Mouse (Mus musculus): Measurements from ENCODE around the gene Hc. TPM values are rescaled to one million over a fixed set of nuclear protein-coding genes. Genes with fewer than 3 reads are reported as not detected.

Hc gene
- polyA plus RNA-seq (2016; fragmentation: Nextera tagmentation; extraction: Ambion mirVana) = 14.2 and 16.0 TPM in 2 replicates

DNA sequence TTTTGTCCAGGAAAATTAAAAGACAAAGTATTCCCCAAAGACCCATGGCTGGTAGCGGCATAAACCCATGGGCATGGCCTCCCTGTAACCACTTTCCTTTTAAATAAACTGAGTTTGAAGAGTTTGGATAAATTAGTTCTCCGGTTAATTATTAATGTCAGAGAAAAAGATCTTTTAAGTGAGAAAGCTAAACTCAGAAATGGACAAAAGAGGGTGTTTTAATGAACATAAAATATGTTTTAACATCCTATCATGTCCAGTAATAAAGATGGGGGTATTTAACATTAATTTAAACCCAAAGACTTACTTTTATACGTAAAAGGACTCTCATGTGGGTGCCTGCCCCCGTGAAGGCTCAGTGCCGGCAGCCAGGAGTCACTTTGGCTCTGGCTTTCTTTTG lies at the start of gene Hc:
Gene Hc (minus strand): TSS at position 101 of the 400 bp plus-strand sequence.
- no peak for ATAC-seq
- H3K4me3 ChIP-seq = peak within 1 kb of the TSS; percentile 10
- no peaks in the 10 kb centered on the region for H3K9me3 ChIP-seq (replicated peaks)
- H3K9ac ChIP-seq = no peak within 1 kb of the TSS
- H3K36me3 ChIP-seq = no peaks in the 10 kb centered on the region
- H3K4me1 ChIP-seq = no peaks in the 10 kb centered on the region
- peak within 1 kb of the TSS; percentile 6; the same call in 1 of the 2 replicates for H3K4me2 ChIP-seq
- no peak within 1 kb of the TSS for H3K27ac ChIP-seq
- whole genome bisulfite sequencing (ENCODE audit: insufficient replicate concordance) = 61% methylated on average over 5 of the region's 5 CpGs
- no peaks in the 10 kb centered on the region for H3K27me3 ChIP-seq (replicated peaks)

DNA sequence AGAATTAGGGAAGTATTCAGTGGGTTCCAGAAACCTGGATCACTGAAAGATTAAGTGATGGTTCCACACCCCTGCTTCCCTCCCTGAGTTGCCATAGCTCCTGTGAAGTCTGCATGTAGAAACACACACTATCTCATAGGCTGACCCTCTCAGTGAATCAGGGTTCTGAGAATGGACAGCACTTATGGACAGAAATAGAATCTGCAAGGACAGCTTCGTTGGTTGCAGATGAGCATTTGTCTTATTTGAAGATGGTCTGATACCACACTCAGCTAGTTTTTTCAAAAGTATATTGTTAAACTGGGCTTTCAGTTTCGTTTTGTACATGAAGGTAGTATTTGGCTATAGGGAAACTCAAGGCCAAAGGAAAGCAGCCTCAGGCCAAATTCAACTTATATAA lies 49.3 kb upstream of the Hc start:
- 43% methylated on average over 2 of the region's 2 CpGs for WGBS (ENCODE audit: insufficient replicate concordance)
- H3K4me2 ChIP-seq = peak overlapping the region; percentile 90

DNA sequence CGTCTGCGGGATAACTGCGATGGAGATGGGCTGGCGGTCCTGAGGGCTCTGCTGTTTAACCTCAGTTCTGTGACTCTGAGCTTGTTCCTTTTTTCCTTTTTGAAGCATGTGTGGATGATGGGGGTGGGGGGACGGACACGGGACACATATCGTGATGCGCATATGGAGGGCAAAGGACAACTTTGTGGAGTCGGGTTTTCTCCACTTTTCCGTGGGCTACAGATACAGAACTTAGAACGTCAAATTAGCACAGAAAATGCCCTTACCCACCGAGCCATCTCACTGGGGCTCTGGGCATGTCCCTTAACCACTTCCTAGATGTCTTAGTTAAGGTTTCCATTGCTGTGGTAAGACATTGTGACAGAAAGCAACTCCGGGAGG lies 48.7 kb upstream of the Hc start:
- no peak for ATAC-seq
- peaks cover 4% of the 10 kb centered on the region; the same call in 1 of the 2 replicates for H3K36me3 ChIP-seq
- H3K9me3 ChIP-seq (replicated peaks) = no peaks in the 10 kb centered on the region
- peak overlapping the region; percentile 89 for H3K27ac ChIP-seq
- H3K4me1 ChIP-seq = peaks cover 25% of the 10 kb centered on the region
- peak overlapping the region; percentile 88 for H3K4me3 ChIP-seq
- 1% methylated on average over 13 of the region's 13 CpGs for WGBS (ENCODE audit: insufficient replicate concordance)
- H3K27me3 ChIP-seq (replicated peaks) = no peaks in the 10 kb centered on the region
- H3K9ac ChIP-seq = peak overlapping the region; percentile 84
- peak overlapping the region; percentile 90 for H3K4me2 ChIP-seq

More for the DNA sequence above, 49.3 kb upstream of the Hc start:
- no peak overlapping the region for H3K27ac ChIP-seq
- no peak for ATAC-seq
- H3K4me1 ChIP-seq = peaks cover 25% of the 10 kb centered on the region
- no peaks in the 10 kb centered on the region for H3K27me3 ChIP-seq (replicated peaks)
- peaks cover 7% of the 10 kb centered on the region for H3K36me3 ChIP-seq
- no peaks in the 10 kb centered on the region for H3K9me3 ChIP-seq (replicated peaks)
- H3K9ac ChIP-seq = no peak overlapping the region
- peak overlapping the region; percentile 88 for H3K4me3 ChIP-seq

DNA sequence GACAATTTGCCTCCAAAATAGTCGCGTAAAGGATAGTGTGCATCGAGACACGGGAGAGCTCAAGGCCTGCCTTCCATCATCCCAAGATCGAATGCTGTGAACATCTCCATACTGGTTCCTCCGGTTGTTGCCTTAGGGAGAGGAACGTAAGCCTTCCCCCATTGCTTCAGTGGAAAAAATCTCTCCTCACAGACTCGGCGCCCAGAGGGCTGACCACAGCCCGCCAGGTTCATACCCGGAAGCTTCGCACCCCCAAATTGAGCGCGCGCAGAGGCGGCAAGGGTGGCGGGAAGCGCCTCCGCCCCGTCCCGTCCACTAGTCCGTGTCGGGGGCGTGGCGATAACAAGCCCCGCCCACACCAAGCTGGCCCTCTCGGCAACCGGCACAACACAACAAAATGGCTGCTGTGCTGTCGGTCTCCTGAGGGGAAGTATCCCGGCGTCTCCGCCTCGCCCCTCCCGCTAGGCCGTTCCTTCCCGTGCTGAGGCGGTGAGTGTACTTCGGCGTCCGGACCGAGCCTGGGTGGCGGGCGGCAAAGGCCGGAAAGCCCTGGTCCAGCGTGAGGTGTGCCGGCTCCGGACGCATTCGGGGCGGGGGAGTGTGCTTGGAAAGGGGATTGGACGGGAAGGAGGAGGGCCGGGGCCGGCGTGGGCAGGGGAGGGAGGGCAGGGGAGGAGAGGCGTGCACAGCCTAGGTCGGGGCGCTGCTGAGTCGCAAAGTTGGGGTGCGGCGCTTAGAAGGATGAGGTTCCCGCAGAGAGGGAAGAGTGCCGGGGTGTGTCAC lies 48.1 kb upstream of the Hc start, which contains the start of gene Cntrl:
Gene Cntrl (plus strand): TSS at position 352 of the 783 bp plus-strand sequence.
- peaks cover 25% of the 10 kb centered on the region for H3K4me1 ChIP-seq
- peak; percentile 96 for ATAC-seq
- peaks cover 4% of the 10 kb centered on the region; the same call in 1 of the 2 replicates for H3K36me3 ChIP-seq
- H3K4me3 ChIP-seq = peak within 1 kb of the TSS; percentile 88
- H3K9ac ChIP-seq = peak within 1 kb of the TSS; percentile 84
- peak within 1 kb of the TSS; percentile 89 for H3K27ac ChIP-seq
- H3K27me3 ChIP-seq (replicated peaks) = no peaks in the 10 kb centered on the region
- peak within 1 kb of the TSS; percentile 90 for H3K4me2 ChIP-seq
- WGBS (ENCODE audit: insufficient replicate concordance) = under 1% methylated on average over 62 of the region's 62 CpGs
- no peaks in the 10 kb centered on the region for H3K9me3 ChIP-seq (replicated peaks)

DNA sequence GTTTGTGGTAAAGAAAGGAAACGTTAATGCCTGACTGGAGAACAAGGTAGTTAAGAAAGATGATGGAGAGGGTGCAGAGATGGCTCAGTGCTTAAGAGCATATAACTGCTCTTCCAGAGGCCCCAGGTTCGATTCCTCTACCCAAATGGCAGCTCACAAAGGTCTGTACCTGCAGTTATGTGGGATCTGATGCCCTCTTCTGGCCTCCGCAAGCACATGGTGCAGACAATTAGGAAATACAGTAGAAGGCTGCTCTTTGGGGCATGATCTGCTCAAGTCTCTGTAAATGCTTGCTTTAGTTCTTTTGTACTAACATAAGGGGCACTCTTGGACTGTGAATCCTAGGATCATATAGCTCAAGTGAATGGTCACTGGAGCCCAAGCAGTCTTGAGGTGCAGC lies 47.5 kb upstream of the Hc start:
- H3K9ac ChIP-seq = peak overlapping the region; percentile 84
- peak overlapping the region; percentile 89 for H3K27ac ChIP-seq
- H3K36me3 ChIP-seq = peaks cover 4% of the 10 kb centered on the region; the same call in 1 of the 2 replicates
- H3K9me3 ChIP-seq (replicated peaks) = no peaks in the 10 kb centered on the region
- peak; percentile 13 for ATAC-seq
- 20% methylated on average over 3 of the region's 3 CpGs for WGBS (ENCODE audit: insufficient replicate concordance)
- peak overlapping the region; percentile 90 for H3K4me2 ChIP-seq
- no peaks in the 10 kb centered on the region for H3K27me3 ChIP-seq (replicated peaks)
- peaks cover 27% of the 10 kb centered on the region for H3K4me1 ChIP-seq
- peak overlapping the region; percentile 88 for H3K4me3 ChIP-seq

DNA sequence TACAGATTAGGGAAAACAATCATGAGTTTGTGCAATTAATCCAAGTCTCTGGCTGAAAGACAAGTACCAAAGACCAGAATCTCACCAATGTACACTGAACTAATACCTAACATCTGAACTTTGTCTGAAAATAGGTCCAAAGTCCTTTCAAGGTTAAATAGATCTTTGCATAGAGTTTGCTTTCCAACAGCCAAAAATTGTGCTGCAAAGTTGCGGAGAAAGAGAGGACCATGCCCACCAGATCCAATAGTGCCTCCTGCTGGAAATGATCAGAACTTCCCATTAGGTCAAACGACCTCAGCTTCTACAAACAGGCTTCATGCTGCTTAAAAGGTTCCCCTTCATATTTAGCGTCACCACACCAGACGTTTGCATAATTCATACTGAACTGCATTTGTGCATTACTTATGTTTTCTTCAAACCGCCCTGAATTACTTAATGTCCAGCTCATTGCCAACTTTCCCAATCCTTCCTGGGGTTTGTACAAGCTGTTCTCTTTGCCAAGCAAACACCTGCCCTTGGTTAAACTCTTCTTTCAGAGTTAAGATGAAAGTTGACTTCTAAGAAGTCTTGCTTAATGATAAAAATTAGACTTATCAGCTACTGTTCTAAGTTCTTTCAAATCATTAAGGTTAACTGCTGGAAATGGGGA lies 46.9 kb upstream of the Hc start:
- Histone ChIP-seq H3K4me3 (no peak overlapping the region), H3K36me3 (no peaks in the 10 kb centered on the region), H3K9me3 (replicated peaks) (no peaks in the 10 kb centered on the region), H3K27ac (no peak overlapping the region), H3K9ac (no peak overlapping the region), H3K4me2 (peak overlapping the region; percentile 90; the same call in 1 of the 2 replicates), H3K27me3 (replicated peaks) (no peaks in the 10 kb centered on the region), H3K4me1 (peaks cover 27% of the 10 kb centered on the region)
- 48% methylated on average over 5 of the region's 5 CpGs for WGBS (ENCODE audit: insufficient replicate concordance)
- no peak for ATAC-seq

DNA sequence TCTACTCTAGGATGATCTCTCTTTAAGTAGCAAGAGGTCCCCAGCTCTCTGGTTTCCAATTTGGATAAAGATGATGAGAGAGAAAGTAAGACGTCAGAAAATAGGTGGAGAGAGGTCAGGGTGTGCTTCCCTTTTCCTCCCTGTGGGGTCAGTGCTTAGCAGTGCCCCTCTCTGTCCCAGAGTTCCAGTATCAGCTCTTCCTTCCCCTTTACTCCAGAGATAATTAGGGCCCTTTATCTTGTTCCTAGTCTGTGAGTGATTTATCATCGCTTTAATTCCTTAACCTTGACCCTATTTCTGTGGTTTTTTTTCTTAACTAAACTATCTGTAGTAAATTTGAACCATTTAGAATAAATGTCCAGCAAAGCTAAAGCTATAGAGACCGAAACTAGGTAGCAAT lies 43.6 kb upstream of the Hc start:
- no peak for ATAC-seq
- Histone ChIP-seq H3K4me3 (no peak overlapping the region), H3K27ac (0 out of 2 replicates have a peak overlapping the region, but pooled peaks have one; percentile 30), H3K9ac (no peak overlapping the region), H3K27me3 (replicated peaks) (no peaks in the 10 kb centered on the region), H3K9me3 (replicated peaks) (no peaks in the 10 kb centered on the region), H3K4me2 (no peak overlapping the region), H3K4me1 (peaks cover 13% of the 10 kb centered on the region), H3K36me3 (no peaks in the 10 kb centered on the region)
- 36% methylated on average over 3 of the region's 3 CpGs for WGBS (ENCODE audit: insufficient replicate concordance)

DNA sequence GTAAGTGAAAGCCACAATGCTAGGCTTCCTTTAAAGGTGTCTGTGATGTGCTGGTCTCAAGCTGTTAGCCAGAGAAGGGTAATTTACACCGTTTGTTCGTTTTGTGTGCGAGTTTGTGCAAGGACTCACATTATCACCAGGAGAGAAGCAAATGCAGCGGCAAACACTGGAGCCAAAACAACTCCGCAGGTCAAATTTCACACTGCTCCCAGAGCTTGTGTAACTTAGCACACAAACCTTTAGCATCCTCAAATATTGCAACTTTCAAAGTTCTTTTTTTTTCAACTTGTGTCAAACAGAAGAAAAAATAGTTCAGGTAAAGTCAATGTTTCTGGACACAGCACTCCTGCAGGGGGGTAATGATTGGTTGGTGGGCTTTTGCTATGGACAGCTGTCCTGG lies 42.3 kb upstream of the Hc start:
- no peak overlapping the region for H3K9ac ChIP-seq
- no peaks in the 10 kb centered on the region for H3K27me3 ChIP-seq (replicated peaks)
- H3K4me1 ChIP-seq = peaks cover 6% of the 10 kb centered on the region
- H3K4me2 ChIP-seq = no peak overlapping the region
- H3K9me3 ChIP-seq (replicated peaks) = no peaks in the 10 kb centered on the region
- peak overlapping the region; percentile 57; the same call in 1 of the 2 replicates for H3K27ac ChIP-seq
- ATAC-seq = peak; percentile 37; the same call in 1 of the 2 replicates
- H3K4me3 ChIP-seq = no peak overlapping the region
- H3K36me3 ChIP-seq = no peaks in the 10 kb centered on the region
- WGBS (ENCODE audit: insufficient replicate concordance) = 61% methylated on average over 5 of the region's 5 CpGs

DNA sequence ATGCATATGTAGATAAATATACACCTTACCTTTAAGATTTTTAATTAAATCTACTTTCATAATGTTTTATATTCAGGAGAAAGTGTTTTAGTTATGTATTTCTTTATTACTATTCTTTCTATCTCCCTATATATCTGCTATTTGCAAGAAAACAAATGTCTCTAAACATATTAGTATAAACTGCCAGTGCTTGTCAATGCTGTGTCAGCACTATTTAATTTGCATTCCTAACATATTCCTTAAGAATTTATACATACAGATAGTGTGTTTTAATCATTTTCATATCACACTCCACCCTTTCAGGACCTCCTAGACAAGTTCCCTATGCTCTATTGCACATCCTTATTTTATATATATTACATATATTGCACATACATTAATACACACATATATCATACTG lies 41.5 kb upstream of the Hc start:
- ATAC-seq = no peak
- H3K4me3 ChIP-seq = no peak overlapping the region
- H3K4me2 ChIP-seq = no peak overlapping the region
- H3K36me3 ChIP-seq = no peaks in the 10 kb centered on the region
- H3K4me1 ChIP-seq = 0 out of 2 replicates have a peak, but pooled peaks cover 3% of the 10 kb centered on the region
- H3K27ac ChIP-seq = 0 out of 2 replicates have a peak overlapping the region, but pooled peaks have one; percentile 57
- no peaks in the 10 kb centered on the region for H3K27me3 ChIP-seq (replicated peaks)
- H3K9me3 ChIP-seq (replicated peaks) = no peaks in the 10 kb centered on the region
- H3K9ac ChIP-seq = no peak overlapping the region

DNA sequence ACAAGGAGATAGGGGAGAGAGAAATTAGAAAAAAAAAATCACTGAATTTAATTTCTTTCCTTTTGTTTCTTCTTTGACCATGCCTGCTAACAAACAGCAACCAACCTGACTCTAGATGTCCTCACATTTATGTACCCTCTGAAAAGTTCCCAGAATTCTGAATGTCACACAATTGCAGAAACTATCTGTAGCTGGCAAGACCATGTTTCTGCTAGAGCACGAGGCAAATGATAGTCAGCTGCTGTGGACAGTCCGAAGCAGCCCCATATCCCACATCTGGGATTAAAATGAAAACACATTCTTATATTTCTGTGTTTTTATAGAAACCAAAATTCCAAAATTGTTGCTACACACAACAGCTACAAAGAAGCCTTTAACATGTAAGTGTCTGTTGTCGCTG lies 40.2 kb upstream of the Hc start, which contains the start of gene AI182371:
Gene AI182371 (minus strand): TSS at position 101 of the 400 bp plus-strand sequence.
- Histone ChIP-seq H3K9me3 (replicated peaks) (no peaks in the 10 kb centered on the region), H3K36me3 (no peaks in the 10 kb centered on the region), H3K4me2 (no peak within 1 kb of the TSS), H3K4me1 (0 out of 2 replicates have a peak, but pooled peaks cover 3% of the 10 kb centered on the region), H3K9ac (no peak within 1 kb of the TSS), H3K4me3 (no peak within 1 kb of the TSS), H3K27me3 (replicated peaks) (no peaks in the 10 kb centered on the region), H3K27ac (peak within 1 kb of the TSS; percentile 69)
- ATAC-seq = no peak
- 79% methylated on average over 3 of the region's 3 CpGs for WGBS (ENCODE audit: insufficient replicate concordance)

DNA sequence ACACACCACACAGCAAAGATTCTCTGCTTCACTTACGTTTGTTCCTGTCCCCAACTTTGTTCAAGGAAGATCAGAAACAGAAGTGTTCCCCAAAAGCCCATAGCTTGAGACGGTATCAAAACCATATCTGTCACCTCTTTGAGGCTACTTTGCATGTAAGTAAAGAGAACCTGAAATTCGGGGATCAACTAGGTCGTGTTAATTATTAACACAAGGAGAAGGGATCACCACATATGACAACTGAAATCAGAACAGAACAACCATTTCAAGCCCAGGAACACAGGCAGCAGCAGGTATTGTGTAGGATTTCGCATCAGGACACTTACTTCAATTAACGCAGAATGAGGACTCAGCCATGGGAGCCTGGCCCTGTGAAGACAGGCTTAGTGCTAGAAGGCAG lies 39.3 kb upstream of the Hc start:
- H3K4me3 ChIP-seq = no peak overlapping the region
- H3K4me2 ChIP-seq = no peak overlapping the region
- WGBS (ENCODE audit: insufficient replicate concordance) = 60% methylated on average over 6 of the region's 6 CpGs
- no peak for ATAC-seq
- H3K4me1 ChIP-seq = 0 out of 2 replicates have a peak, but pooled peaks cover 3% of the 10 kb centered on the region
- no peaks in the 10 kb centered on the region for H3K36me3 ChIP-seq
- H3K9me3 ChIP-seq (replicated peaks) = no peaks in the 10 kb centered on the region
- no peak overlapping the region for H3K9ac ChIP-seq
- peak overlapping the region; percentile 69 for H3K27ac ChIP-seq
- H3K27me3 ChIP-seq (replicated peaks) = no peaks in the 10 kb centered on the region

DNA sequence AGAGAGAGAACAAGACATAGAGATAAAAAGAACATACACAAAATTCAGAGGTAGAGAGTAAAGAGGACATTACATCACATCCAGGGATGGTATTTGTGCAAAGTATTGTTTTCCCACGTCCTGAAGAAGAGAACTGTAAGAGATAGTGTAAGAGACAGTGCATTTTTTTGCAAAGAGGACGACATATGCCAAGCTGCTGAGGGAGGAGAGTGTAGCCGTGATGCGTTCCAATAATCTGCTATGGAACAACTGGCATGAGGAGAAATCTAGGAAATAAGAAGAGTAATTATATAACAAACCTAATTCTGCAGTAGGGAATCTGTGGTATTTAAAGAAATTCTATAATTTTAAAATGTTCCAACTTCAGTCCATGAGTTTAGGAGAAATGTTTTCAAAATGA lies 26.2 kb upstream of the Hc start:
- Histone ChIP-seq H3K4me3 (no peak overlapping the region), H3K9me3 (replicated peaks) (no peaks in the 10 kb centered on the region), H3K9ac (no peak overlapping the region), H3K4me1 (no peaks in the 10 kb centered on the region), H3K27me3 (replicated peaks) (no peaks in the 10 kb centered on the region), H3K27ac (no peak overlapping the region), H3K36me3 (no peaks in the 10 kb centered on the region), H3K4me2 (no peak overlapping the region)
- WGBS (ENCODE audit: insufficient replicate concordance) = 57% methylated on average over 4 of the region's 4 CpGs
- no peak for ATAC-seq

Data from liver, embryonic 12.5 days (tissue).